Mouse (Mus musculus) ovary, postnatal 36 days (tissue): ENCODE data around the gene Tas2r103.

Experiments used
- DNase-seq: peaks from one replicate; pipeline ENCODE4 v3.0.0; 2022; ENCODE audit warnings: low spot score, mixed read lengths

Gene Tas2r103

GRCm38 (mm10) chr6:133037001-133037400 is at the start of gene Tas2r103:
Gene Tas2r103 (minus strand): TSS chr6:133037101.
- no peak for DNase-seq

GRCm38 (mm10) chr6:133055716-133056115 is 18.8 kb upstream of the Tas2r103 start, which contains the start of gene Tas2r140:
Gene Tas2r140 (minus strand): TSS chr6:133055816.
- no peak for DNase-seq
